8 mouse cellular contexts compared by ENCODE assay signal in genomic region chr4:101507571-101508422, GRCm38 (mm10). TPM values are rescaled to one million over a fixed set of nuclear protein-coding genes. Genes with fewer than 3 reads are reported as not detected.
DNase-seq lines count a peak whose midpoint lies in the region; ATAC-seq and TF ChIP-seq lines count a peak whose summit lies in the region.

No protein-coding gene starts in this region.

- ATAC-seq in inflammation-experienced regulatory T-cells, adult 6 months = peak; percentile 39

- H3K4me3 ChIP-seq in left cerebral cortex, adult 2 months = peak overlapping the region; percentile 54

- peak; percentile 39 for DNase-seq in adrenal gland, postnatal 10 days
- DNase-seq in cerebellum, postnatal 25 days = peak; percentile 82 to 90
- DNase-seq in frontal cortex, postnatal 14 days (ENCODE audit: low spot score in 2 of 2) = peak; percentile 61 to 65
- peak; percentile 76 to 84 for DNase-seq in left cerebral cortex, adult 2 months (ENCODE audit: extremely low spot score in 1 of 2, low spot score in 2 of 2)
- peak; percentile 47 for DNase-seq in lung, postnatal 36 days
- DNase-seq in right cerebral cortex, postnatal 36 days (ENCODE audit: low spot score in 2 of 2) = peak; percentile 81 to 83
- DNase-seq in MN1 (ENCODE audit: low spot score) = no peak

- TF ChIP-seq CTCF in left cerebral cortex, adult 2 months (IDR thresholded peaks at IDR 0.05) = no peak

- peak overlapping the region; percentile 95 for H3K27ac ChIP-seq in left cerebral cortex, adult 2 months

- intact Hi-C loops in left cerebral cortex, adult 2 months (cut with DNase I) = no loop called here

RNA-seq across cellular contexts. Expression of gene Dnajc6, which starts 11.3 kb away (rescaled TPM):
- total RNA-seq in adrenal gland, postnatal 10 days (2021) = 1 to 10 TPM; 7.3 to 9.1 TPM
- polyA plus RNA-seq in inflammation-experienced regulatory T-cells, adult 6 months (2017; shearing (Covaris generic)) = 1 to 10 TPM; 2.6 to 3.2 (median 2.8) TPM
- 100 to 1,000 TPM; 291 to 320 TPM for total RNA-seq in left cerebral cortex, adult 2 months (2021)

Comparison
In these comparisons a context has a peak if more than half of its experiments do, and no peak if none do; other contexts are left out.
1. RNA of gene Dnajc6, which starts 11.3 kb away (total RNA-seq): 291 to 320 TPM in left cerebral cortex, adult 2 months; 7.3 to 9.1 TPM in adrenal gland, postnatal 10 days; every median in the first group is over 10 times any median in the second.